Mouse (Mus musculus) urinary bladder, postnatal 14 days (tissue): ENCODE measurements around the gene Ust.

ENCODE experiments used
- DNase-seq: peaks from one replicate; pipeline ENCODE4 v3.0.0; 2021; ENCODE audit warnings: low spot score

The Ust gene

DNA sequence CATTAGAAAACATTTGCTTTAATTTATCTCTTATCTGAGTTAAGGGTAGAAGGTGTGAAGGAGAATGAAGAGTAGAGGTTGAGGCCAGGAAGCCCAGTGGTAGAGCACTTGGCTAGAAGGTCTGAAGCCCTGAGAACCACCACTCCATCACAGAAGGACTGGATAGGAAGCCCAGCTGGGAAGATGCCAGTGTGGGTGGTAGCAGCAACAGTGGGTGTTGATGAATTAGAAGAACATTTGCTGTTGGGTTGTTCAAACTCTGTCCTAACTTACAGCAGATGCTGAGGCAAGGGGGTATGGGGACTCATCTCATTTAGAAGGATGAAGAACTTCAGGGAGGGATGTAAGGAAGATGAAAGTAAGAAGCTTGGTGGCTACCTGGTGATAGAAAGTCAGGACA, 197.9 kb downstream of the Ust start:
- DNase-seq, result no peak

DNA sequence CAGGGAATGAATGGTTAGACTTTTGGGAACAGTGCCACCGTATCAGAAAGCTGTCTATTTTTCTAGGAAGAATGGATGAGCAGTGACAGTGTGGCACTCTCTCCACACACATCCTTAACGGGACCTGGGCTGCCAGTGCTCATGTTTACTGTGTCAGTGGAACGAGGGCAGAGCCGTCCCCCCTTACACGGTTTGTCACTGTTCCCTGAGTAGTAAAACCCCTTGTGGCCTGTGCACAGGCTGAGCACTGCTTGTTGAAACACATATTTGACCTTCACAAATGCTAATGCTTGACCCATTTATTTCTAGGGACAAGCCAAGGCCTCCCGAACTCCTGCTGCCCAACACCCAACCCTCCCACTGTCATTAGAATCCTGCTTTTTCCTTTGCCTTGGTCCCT, 209.2 kb downstream of the Ust start:
- no peak for DNase-seq

- DNase-seq, result no peak
Measured at GRCm38 (mm10) chr10:8304211-8304610, 214.4 kb downstream of the Ust start.

- peak; percentile 35 for DNase-seq
Measured at GRCm38 (mm10) chr10:8299166-8299565, 219.5 kb downstream of the Ust start.

DNA sequence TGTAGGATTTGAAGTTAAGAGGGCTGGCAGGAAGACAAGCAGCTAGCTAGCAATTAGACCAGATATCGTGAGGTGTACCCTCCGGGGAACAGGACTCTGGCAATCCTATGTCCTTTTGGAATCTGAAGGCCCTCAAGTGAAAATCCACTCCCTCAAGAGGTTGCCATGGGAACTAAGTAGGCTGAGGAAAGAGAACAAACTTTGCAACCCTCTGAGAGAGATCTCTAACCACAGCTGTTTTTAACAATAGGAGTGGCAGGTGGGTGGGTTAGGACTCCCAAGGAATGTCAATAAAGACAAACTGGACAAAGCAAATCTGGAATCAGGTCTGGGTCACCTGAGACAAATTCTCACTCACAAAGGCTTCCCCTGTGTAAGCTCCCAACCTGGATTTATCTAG, 221.4 kb downstream of the Ust start:
- no peak for DNase-seq

DNA sequence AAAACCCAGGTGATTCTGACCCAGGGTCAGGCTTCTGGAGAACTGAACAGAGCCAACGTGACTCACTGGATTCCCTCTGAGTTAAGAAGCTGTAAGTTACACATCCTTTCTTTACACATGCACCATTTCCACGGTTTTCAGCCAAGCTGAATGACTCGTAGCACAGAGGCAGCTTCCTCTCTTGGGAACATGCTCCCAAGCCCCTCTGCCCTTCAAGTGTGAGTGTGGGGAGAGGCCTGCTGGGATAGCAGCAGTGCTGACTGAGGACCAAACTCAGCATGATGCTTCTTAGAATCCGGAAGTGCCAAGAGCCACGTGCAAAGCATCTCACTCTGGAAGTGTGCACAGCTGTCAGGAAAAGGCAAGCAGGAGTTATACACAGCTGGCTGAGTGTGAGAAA, 228.0 kb downstream of the Ust start:
- DNase-seq, result no peak

GRCm38 (mm10) chr10:8287350-8287791, 231.3 kb downstream of the Ust start:
- DNase-seq, result peak; percentile 44

DNA sequence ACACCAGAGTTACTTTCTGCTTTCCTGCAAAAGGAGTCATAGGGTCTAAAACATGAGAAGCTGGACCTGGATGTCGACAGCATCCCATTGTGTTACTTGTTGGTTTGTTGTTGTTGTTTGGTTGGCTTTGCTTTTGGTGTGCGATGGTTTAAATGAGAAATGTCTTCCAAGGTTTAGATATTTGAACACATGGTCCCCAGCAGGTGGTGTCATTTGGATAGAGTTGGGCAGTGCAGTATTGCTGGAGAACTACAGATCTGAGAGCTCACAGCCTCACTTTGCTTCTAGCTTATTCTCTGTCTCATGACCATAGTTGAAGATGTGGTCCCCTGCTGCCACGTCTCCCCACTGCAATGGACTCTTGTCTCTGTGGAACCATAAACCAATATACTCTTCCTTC, 234.6 kb downstream of the Ust start:
- DNase-seq, result no peak

DNA sequence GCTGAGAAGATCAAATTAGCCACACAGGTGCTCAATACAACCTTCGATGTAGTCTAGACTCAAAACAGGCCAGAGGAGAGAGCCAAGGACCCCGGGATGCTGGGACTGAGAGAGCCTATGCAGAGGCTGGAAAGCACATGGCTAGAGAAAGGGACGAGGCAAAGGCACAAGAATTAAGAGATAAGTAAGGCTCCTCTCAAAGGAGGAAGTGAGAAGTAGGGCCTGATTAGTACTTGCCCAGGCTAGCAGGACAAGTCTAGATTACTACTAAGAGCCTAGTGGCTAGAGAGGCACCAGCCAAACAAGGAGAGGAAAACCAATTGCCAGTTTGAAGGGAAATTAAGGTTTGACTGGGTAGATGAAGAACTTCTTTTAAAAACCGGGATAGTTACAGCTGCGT, 241.5 kb downstream of the Ust start:
- DNase-seq, result no peak

GRCm38 (mm10) chr10:8269681-8270080, 248.9 kb downstream of the Ust start:
- DNase-seq, result no peak

- no peak for DNase-seq
Measured at GRCm38 (mm10) chr10:8259716-8260115, 258.9 kb downstream of the Ust start.

DNA sequence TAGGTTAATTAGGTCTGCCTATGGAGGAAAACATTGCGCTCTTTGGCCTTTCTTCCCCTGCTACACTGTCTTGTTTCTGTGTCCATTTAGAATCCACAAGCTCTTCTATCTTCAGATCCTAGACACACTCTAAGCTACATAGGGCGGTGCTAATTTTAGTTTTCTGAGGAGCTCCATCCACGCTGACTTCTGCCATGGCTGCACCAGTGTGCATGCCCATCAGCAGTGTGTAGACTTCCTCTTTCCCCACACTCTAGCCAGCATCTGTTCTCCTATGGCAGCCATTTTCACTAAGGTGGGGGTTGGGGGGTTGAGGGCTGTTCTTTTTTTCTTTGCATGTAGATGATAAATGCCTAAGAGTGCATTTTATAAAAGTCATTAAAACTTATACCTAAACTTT, 268.6 kb downstream of the Ust start:
- DNase-seq, result no peak

DNA sequence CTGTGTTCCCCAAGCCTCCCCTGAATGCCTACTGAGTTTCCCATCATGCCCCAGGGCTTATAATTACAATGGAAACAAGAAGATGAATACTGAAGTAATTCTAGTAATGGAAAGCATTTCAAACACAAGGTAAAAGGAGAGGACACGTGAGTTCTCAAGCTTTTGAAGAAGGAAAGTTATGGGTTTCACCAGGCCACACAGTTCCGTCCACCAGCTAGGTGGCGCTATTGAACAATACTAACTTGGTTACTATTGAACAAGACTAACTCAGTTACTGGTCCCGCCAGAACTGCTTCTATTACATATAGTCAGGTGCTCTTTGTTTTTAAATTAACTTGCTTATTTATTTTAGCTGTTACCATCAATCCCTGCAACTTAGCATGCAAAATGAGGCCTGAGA, 276.3 kb downstream of the Ust start:
- DNase-seq, result peak; percentile 81

GRCm38 (mm10) chr10:8240703-8241102, 277.9 kb downstream of the Ust start:
- no peak for DNase-seq

GRCm38 (mm10) chr10:8240242-8240641, 278.4 kb downstream of the Ust start:
- DNase-seq, result peak; percentile 81

- DNase-seq, result no peak
Measured at GRCm38 (mm10) chr10:8236780-8237571, 281.6 kb downstream of the Ust start.

DNA sequence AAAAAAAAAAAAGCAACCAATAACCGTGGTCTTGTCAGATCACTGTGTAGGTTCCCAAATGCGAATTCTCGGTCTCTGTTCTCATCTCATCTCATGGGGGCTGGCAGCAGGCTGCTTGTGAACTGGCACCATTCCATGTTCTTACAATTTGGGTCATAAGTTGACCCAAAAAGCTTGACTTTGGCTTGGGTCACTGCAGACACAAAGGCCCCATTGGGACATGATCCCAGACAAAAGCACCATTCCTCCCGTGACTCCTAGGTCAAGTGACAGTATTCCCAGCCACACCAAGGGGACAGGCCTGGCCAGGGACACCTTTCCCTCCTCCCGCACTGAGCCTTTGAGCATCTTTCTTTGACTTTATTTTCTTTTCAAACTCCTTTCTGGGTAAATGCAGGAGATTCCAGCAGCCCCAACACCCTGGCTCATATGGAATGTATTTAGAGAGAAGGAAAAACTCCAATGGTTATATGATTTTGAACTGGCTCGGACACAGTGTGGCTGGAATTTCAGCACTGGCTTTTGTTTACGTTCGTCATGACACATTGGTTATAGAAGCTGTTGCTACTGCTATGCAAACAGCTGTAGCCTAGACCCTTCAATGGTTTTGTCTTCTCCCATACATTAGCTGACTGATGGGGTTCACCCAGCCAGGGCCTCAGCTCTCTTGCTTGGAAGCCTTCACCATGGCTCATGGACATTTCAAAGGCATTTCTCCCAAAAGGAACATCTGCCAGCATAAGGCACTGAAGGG, 285.3 kb downstream of the Ust start:
- no peak for DNase-seq

GRCm38 (mm10) chr10:8232535-8232934, 286.1 kb downstream of the Ust start:
- no peak for DNase-seq

DNA sequence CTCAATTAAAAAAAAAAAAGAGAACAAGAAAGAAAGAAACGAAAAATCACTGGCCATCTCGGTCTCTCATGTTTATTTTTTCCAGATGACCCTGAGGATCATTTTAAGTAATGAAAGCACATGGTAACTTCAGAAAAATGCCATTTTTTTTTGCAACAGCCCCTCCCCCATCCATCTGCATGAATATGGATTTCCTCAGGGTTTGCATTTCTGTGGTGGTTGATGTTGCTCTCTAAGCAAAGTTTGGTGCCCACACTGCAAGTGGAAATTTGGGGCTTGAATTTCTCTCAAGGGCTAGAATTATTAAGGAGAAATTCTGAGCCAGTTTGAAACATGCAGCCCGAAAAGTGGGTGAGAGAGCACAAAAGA, 290.3 kb downstream of the Ust start:
- no peak for DNase-seq

DNA sequence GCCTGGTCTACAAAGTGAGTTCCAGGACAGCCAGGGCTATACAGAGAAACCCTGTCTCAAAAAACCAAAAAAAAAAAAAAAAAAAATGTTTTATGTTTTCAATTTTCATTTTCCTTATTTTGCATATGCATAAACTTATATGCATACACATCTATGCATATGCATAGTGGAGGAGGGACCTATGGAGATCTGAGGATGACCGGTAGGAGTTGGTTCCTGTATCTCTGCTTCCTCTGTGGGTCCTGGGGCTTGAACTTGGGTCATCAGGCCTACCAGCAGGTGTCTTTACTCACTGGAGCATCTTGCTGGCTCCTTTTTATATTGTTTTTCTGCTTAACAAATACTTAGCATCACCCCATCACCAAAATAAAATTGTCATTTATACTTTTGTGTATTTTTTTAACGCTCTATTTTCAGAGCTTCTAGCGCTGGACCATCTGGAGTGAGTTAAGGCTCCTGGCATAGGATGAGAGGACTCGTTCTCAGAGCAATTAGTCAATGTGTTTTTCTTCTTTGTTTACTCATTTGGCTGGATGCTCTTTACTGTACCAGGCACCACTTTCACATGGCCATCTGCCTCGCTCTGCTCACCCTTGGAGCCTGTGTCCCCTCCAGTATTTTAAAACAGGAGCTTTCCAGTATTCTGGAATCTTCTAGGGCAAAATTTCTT, 290.8 kb downstream of the Ust start:
- no peak for DNase-seq

DNA sequence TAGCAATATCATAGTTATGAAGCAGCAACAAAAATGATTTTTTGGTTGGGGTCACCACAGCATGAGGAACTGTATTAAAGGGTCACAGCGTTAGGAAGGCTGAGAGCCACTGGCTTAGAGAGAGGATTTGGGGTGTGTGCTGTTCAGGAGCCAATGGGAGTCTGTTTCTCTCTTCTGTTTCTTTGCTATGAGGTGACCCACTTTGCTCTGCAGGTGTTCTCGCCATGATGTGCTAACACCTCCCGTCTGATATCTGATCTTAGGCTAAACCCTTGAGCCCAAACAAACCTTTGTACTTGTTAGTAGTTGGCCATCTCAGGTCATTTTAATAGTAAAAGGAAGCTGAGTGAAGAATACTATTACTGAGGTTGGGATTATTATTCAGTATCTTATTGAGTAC, 292.0 kb downstream of the Ust start:
- no peak for DNase-seq

DNA sequence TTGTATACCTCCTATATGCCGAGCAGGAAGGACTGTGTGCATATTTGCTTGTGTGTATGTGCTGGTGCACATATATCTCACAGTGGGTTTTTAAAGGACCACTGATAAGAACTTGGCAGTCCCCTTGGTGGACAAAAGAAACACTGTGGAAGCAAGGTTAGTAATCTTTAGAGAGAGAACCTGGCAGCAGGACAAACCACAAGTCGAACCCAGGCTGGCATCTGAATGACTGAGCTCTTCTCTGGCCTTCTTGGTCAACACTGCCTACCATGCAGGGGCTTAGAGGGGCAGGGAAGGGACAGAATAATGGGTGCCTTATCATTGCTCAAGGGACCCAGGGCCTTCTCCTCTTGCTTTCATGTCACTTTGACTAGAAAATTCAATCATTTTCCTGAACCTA, 294.0 kb downstream of the Ust start:
- DNase-seq, result no peak

- no peak for DNase-seq
Measured at GRCm38 (mm10) chr10:8224046-8224445, 294.6 kb downstream of the Ust start.
